Mouse (Mus musculus): ENCODE measurements around the gene Mybph. TPM values are rescaled to one million over a fixed set of nuclear protein-coding genes. Genes with fewer than 3 reads are reported as not detected.
"Not testable (repeated sequence)": the region's sequence is repeated elsewhere in the genome, so short reads cannot be mapped to it uniquely, and the experiment has no call there.

The Mybph gene
- polyA plus RNA-seq, 1 experiment: not detected

DNA sequence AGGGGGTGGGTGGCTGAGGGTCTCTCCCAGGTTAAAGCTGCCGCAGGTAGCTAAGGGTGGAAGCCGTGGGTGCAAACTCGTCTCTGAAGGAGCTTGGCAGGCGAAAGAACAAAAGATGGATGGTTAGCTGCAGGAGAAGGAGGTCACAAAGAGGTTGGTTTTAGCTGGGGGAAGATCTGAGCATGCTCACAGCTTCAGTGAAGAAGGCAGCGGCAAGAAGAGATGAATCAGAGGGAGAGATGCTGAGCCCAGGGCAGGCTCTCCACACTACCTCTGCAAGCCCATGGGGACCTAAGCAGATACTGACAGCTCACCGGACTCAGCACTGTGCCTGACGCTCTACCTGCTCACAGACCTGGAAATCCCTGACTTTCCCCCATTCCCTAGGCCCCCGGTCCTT, 48.0 kb downstream of the Mybph start:
- no peak overlapping the region for H3K4me3 ChIP-seq (ENCODE audit: insufficient read depth, low read depth, low read length)
- WGBS: 77% methylated on average over 8 of the region's 8 CpGs
- H3K4me1 ChIP-seq (ENCODE audit: control insufficient read depth, insufficient read depth, low read length): peaks cover 23% of the 10 kb centered on the region
- TF ChIP-seq POLR2A (IDR thresholded peaks at IDR 0.05; ENCODE audit: insufficient read depth, low read depth, low read length): no peak
- no peak for TF ChIP-seq CTCF (IDR thresholded peaks at IDR 0.05; ENCODE audit: insufficient read depth, low read depth, low read length)
- no peak overlapping the region for H3K27ac ChIP-seq (ENCODE audit: insufficient read depth, low read depth, low read length)

- Histone ChIP-seq H3K27ac (ENCODE audit: insufficient read depth, low read depth, low read length) (no peak overlapping the region), H3K4me3 (ENCODE audit: insufficient read depth, low read depth, low read length) (no peak overlapping the region), H3K4me1 (ENCODE audit: control insufficient read depth, insufficient read depth, low read length) (peaks cover 23% of the 10 kb centered on the region)
- no peak for TF ChIP-seq POLR2A (IDR thresholded peaks at IDR 0.05; ENCODE audit: insufficient read depth, low read depth, low read length)
- 82% methylated on average over 2 of the region's 2 CpGs for WGBS
These were observed 49.0 kb downstream of the Mybph start for GRCm38 (mm10) chr1:134242286-134242685.

DNA sequence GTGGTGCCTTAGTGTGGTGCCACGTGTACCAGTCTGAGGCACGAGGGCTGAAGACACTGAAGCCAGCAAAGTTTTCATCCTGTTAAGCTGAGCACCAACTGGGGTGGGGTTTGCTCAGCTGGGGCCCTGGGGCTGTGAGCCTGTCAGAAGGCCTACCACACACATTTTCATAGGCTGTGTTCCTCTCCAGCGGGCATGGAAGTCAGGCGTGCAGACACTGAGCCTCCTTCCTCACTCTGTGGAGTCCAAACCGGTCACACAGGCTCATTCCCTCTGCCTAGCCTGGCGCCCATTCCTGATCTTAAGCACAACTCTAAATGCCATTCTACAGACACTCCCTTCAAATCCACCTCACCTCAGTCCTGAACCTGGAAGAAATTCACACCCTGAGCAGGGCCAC, 50.3 kb downstream of the Mybph start:
- TF ChIP-seq POLR2A (IDR thresholded peaks at IDR 0.05; ENCODE audit: insufficient read depth, low read depth, low read length) (no peak), CTCF (IDR thresholded peaks at IDR 0.05; ENCODE audit: insufficient read depth, low read depth, low read length) (no peak)
- no peak overlapping the region for H3K27ac ChIP-seq (ENCODE audit: insufficient read depth, low read depth, low read length)
- WGBS: 80% methylated on average over 6 of the region's 6 CpGs
- H3K4me3 ChIP-seq (ENCODE audit: insufficient read depth, low read depth, low read length): no peak overlapping the region
- peaks cover 23% of the 10 kb centered on the region for H3K4me1 ChIP-seq (ENCODE audit: control insufficient read depth, insufficient read depth, low read length)

DNA sequence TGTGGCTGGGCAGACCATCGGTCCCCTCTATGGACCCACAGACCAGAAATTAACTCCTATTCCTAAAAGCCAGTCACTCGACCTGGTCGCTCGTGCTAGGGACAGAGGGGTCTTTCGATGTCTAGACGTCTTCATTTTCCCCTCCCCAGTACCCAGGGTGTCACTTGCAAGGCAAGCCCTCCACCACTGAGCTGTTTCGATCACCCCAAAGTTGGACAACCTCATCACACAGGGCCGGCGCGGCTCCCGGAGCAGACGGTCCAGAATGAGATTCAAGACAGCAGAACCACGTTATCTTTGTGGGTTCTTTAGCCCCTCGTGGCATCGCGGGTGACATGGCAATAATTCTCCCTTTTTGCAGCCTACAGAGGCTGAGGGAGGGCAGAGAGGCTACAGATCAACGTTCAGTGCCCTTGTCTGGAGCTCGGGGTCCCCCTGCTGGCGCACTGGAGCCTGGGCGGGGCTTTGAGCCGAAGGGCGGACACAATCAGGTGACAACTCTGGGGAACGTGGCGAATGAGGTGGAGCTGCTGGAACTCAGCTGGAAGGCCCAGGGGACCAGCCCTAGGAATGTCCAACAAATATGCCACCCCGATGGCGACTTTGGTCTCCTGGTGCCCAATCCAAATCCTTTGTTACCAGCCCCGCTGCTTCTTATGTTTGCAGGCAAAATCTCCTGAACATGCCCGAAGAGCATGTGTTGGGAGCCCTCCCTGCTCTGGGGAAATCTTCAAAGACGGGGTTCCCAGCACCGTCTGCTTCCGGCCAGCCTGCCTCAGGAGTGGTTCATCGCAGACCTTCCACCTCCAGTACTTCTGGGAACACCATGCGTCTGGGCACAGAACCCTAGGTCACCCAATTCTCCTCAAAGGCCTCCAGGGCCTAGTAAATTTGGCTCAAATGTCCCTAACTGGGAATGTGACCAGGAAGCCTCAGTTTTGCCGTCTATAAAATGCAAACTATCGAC, 51.0 kb downstream of the Mybph start:
- TF ChIP-seq POLR2A (IDR thresholded peaks at IDR 0.05; ENCODE audit: insufficient read depth, low read depth, low read length): no peak
- peak; percentile 94 for TF ChIP-seq CTCF (IDR thresholded peaks at IDR 0.05; ENCODE audit: insufficient read depth, low read depth, low read length)
- 25% methylated on average over 35 of the region's 35 CpGs for WGBS
- peak overlapping the region; percentile 17 for H3K4me3 ChIP-seq (ENCODE audit: insufficient read depth, low read depth, low read length)
- H3K4me1 ChIP-seq (ENCODE audit: control insufficient read depth, insufficient read depth, low read length): peaks cover 23% of the 10 kb centered on the region
- H3K27ac ChIP-seq (ENCODE audit: insufficient read depth, low read depth, low read length): no peak overlapping the region

- no peak for TF ChIP-seq CTCF (IDR thresholded peaks at IDR 0.05; ENCODE audit: insufficient read depth, low read depth, low read length)
- TF ChIP-seq POLR2A (IDR thresholded peaks at IDR 0.05; ENCODE audit: insufficient read depth, low read depth, low read length): no peak
- H3K4me1 ChIP-seq (ENCODE audit: control insufficient read depth, insufficient read depth, low read length): peaks cover 23% of the 10 kb centered on the region
- 61% methylated on average over 14 of the region's 14 CpGs for WGBS
- H3K27ac ChIP-seq (ENCODE audit: insufficient read depth, low read depth, low read length): no peak overlapping the region
- H3K4me3 ChIP-seq (ENCODE audit: insufficient read depth, low read depth, low read length): no peak overlapping the region
These were observed 51.9 kb downstream of the Mybph start for GRCm38 (mm10) chr1:134245004-134245717.

- no peak overlapping the region for H3K27ac ChIP-seq (ENCODE audit: insufficient read depth, low read depth, low read length)
- no peak for TF ChIP-seq CTCF (IDR thresholded peaks at IDR 0.05; ENCODE audit: insufficient read depth, low read depth, low read length)
- TF ChIP-seq POLR2A (IDR thresholded peaks at IDR 0.05; ENCODE audit: insufficient read depth, low read depth, low read length): no peak
- WGBS: 67% methylated on average over 4 of the region's 4 CpGs
- H3K4me1 ChIP-seq (ENCODE audit: control insufficient read depth, insufficient read depth, low read length): peaks cover 14% of the 10 kb centered on the region
- no peak overlapping the region for H3K4me3 ChIP-seq (ENCODE audit: insufficient read depth, low read depth, low read length)
These were observed 53.3 kb downstream of the Mybph start for GRCm38 (mm10) chr1:134246590-134246989.

- H3K4me1 ChIP-seq (ENCODE audit: control insufficient read depth, insufficient read depth, low read length); H3K27ac ChIP-seq (ENCODE audit: insufficient read depth, low read depth, low read length); H3K4me3 ChIP-seq (ENCODE audit: insufficient read depth, low read depth, low read length): not testable (repeated sequence)
- WGBS: 91% methylated on average over 1 of the region's 1 CpGs
These were observed 56.4 kb downstream of the Mybph start for GRCm38 (mm10) chr1:134249681-134250080.

Other genes starting within 250 kb of the Mybph start
- not detected in 2 replicates for gene Fmod, start 156.2 kb upstream of the Mybph start, polyA plus RNA-seq (2012; ENCODE audit: insufficient read depth, insufficient read length, low replicate concordance, missing spikeins)
- gene Btg2, start 114.3 kb upstream of the Mybph start, polyA plus RNA-seq (2012; ENCODE audit: insufficient read depth, insufficient read length, low replicate concordance, missing spikeins): 111 and 168 TPM in 2 replicates
- not detected in 2 replicates for gene Chit1, start 82.2 kb upstream of the Mybph start, polyA plus RNA-seq (2012; ENCODE audit: insufficient read depth, insufficient read length, low replicate concordance, missing spikeins)
- gene Chil1, start 11.3 kb upstream of the Mybph start, polyA plus RNA-seq (2012; ENCODE audit: insufficient read depth, insufficient read length, low replicate concordance, missing spikeins): not detected in 2 replicates
- not detected in 2 replicates for gene Adora1, start 42.0 kb downstream of the Mybph start, polyA plus RNA-seq (2012; ENCODE audit: insufficient read depth, insufficient read length, low replicate concordance, missing spikeins)
- gene Myog, start 96.5 kb downstream of the Mybph start, polyA plus RNA-seq (2012; ENCODE audit: insufficient read depth, insufficient read length, low replicate concordance, missing spikeins): not detected in 2 replicates
- not detected in 2 replicates for gene Ppfia4, start 139.5 kb downstream of the Mybph start, polyA plus RNA-seq (2012; ENCODE audit: insufficient read depth, insufficient read length, low replicate concordance, missing spikeins)
- not detected in 2 replicates for gene Tmem183a, start 168.5 kb downstream of the Mybph start, polyA plus RNA-seq (2012; ENCODE audit: insufficient read depth, insufficient read length, low replicate concordance, missing spikeins)
- gene 4933406M09Rik, start 192.5 kb downstream of the Mybph start, polyA plus RNA-seq (2012; ENCODE audit: insufficient read depth, insufficient read length, low replicate concordance, missing spikeins): not detected in 2 replicates
- gene Cyb5r1, start 212.1 kb downstream of the Mybph start, polyA plus RNA-seq (2012; ENCODE audit: insufficient read depth, insufficient read length, low replicate concordance, missing spikeins): not detected in 2 replicates
- not detected in 2 replicates for gene Adipor1, start 221.9 kb downstream of the Mybph start, polyA plus RNA-seq (2012; ENCODE audit: insufficient read depth, insufficient read length, low replicate concordance, missing spikeins)

Data from olfactory bulb, adult 2 months (tissue).